Mouse (Mus musculus): ENCODE results near the gene Tcf12.

Tcf12 gene

GRCm38 (mm10) chr9:71805646-71806421 lies 305.8 kb downstream of the Tcf12 start:
- DNase-seq (ENCODE audit: low spot score in 2 of 2): no peak

DNA sequence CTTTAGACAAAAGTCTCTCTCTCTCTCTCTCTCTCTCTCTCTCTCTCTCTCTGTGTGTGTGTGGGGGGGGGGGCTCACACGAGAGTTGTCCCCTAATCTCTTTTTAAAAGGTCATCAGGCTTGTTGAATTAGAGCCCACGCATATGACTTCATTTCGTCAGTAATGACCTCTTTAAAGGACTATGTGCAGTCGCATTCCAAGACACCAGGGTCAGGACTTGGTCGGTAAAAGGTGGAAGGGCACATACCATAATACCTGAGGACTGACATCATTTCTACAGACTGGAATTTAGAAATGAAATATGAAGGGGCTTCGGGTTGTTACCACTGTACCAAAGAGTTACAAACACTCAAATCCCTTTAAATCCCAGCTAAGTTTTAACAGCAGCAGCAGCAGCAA lies 307.6 kb downstream of the Tcf12 start:
- no peak for DNase-seq (ENCODE audit: low spot score in 2 of 2)

- no peak for DNase-seq (ENCODE audit: low spot score in 2 of 2)
Measured at GRCm38 (mm10) chr9:71803281-71803680, 308.4 kb downstream of the Tcf12 start.

GRCm38 (mm10) chr9:71799598-71799997 lies 312.1 kb downstream of the Tcf12 start:
- DNase-seq (ENCODE audit: low spot score in 2 of 2): no peak

DNA sequence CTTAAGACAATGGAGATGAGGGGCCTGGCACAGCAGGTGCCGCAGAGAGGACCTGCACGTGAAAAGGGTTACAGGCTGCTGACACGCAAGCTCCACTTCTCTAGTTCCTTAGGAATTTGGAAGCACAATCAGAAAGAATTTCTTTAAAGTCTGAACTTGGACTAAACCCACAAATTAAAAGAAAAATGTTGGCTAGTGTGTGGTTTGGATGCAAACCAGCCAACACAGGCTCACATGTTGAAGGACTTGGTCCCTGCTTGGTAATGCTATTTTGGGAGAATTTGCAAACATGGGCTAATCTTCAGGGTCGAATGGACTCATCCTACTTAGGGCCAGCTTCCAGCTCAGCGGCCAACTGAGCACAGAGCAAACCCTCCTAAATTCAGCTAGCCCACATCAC lies 313.5 kb downstream of the Tcf12 start:
- DNase-seq (ENCODE audit: low spot score in 2 of 2): no peak

Data from natural killer cell, adult 2 months (primary cell).